Mouse (Mus musculus) liver, postnatal 0 days (tissue): ENCODE measurements around the gene Ccdc32. TPM values are rescaled to one million over a fixed set of nuclear protein-coding genes. Genes with fewer than 3 reads are reported as not detected.

ENCODE experiments used
- ATAC-seq: fragments of 200-750 bp; cut with Nextera tagmentation; 2 replicates; pipeline ENCODE4 v1.8.0; 2017; ENCODE audit warnings: mild to moderate bottlenecking, moderate library complexity
- DNase-seq: peaks from one replicate; pipeline ENCODE4 v3.0.0-alpha.2; 2016
- H3K27ac ChIP-seq: fragments of 300-500 bp; sonication (generic); 2 replicates; pipeline ENCODE4 v1.5.1; 2014; ENCODE audit warnings: antibody characterized with exemption, moderate library complexity, mild to moderate bottlenecking, low read depth
- H3K27me3 ChIP-seq: fragments of 300-500 bp; sonication (generic); 2 replicates; pipeline ENCODE4 v1.6.1; 2014; ENCODE audit warnings: low read length, control low read depth, mixed read lengths; ENCODE audit not compliant: insufficient read depth
- H3K36me3 ChIP-seq: fragments of 300-500 bp; sonication (generic); replicated peaks from 2 replicates; pipeline ENCODE4 v1.6.1; 2014; ENCODE audit warnings: mild to moderate bottlenecking, control low read depth, low read length, moderate library complexity, mixed read lengths; ENCODE audit not compliant: insufficient read depth
- H3K4me1 ChIP-seq: fragments of 300-500 bp; sonication (generic); 2 replicates; pipeline ENCODE4 v1.6.1; 2014; ENCODE audit warnings: antibody characterized with exemption, mild to moderate bottlenecking, control low read depth; ENCODE audit not compliant: insufficient read depth
- H3K4me2 ChIP-seq: fragments of 300-500 bp; sonication (generic); 2 replicates; pipeline ENCODE4 v1.6.1; 2014; ENCODE audit warnings: low read depth, mild to moderate bottlenecking, low read length, moderate library complexity, mixed read lengths
- H3K4me3 ChIP-seq: fragments of 300-500 bp; sonication (generic); 2 replicates; pipeline ENCODE4 v1.5.1; 2014; ENCODE audit warnings: low read depth, low read length
- H3K9ac ChIP-seq: fragments of 300-500 bp; sonication (generic); replicated peaks from 2 replicates; pipeline ENCODE4 v1.6.1; 2014; ENCODE audit warnings: mild to moderate bottlenecking, moderate library complexity
- H3K9me3 ChIP-seq: fragments of 300-500 bp; sonication (generic); 2 replicates; pipeline ENCODE4 v1.6.1; 2016; ENCODE audit warnings: mild to moderate bottlenecking, control low read depth, low read length, mixed read lengths
- CTCF ChIP-seq: sonication (generic); IDR thresholded peaks from 2 replicates; pipeline ENCODE4 v1.5.1; 2016; ENCODE audit warnings: antibody characterized with exemption, low read depth
- EP300 ChIP-seq: IDR thresholded peaks from 2 replicates; pipeline ENCODE4 v1.6.1; 2016; ENCODE audit warnings: antibody characterized with exemption, low read depth, mild to moderate bottlenecking
- WGBS: fragments of 180-500 bp; shearing (Covaris S2); extraction: QIAGEN DNeasy Blood & Tissue Kit; methylation state at CpG from one replicate; pipeline ENCODE4 v1.1.7; 2014; ENCODE audit not compliant: insufficient replicate concordance; 5-methylcytosine and 5-hydroxymethylcytosine counted together
- polyA plus RNA-seq: library from polyadenylated mRNA; unstranded; fragments of >200 nt; fragmentation: Nextera tagmentation; extraction: Ambion mirVana; gene quantifications from 2 replicates; pipeline ENCODE4 v1.2.1, GENCODE M21; 2015

Ccdc32 gene
- polyA plus RNA-seq, 1 experiment from 2014 or later = 12.8 TPM

GRCm38 (mm10) chr2:118999025-118999639 lies 30.1 kb downstream of the Ccdc32 start:
- Histone ChIP-seq H3K4me3 (no peak overlapping the region), H3K27me3 (peaks cover 14% of the 10 kb centered on the region; the same call in 1 of the 2 replicates), H3K36me3 (no peaks in the 10 kb centered on the region), H3K9me3 (no peaks in the 10 kb centered on the region), H3K4me1 (no peaks in the 10 kb centered on the region), H3K9ac (no peak overlapping the region), H3K27ac (no peak overlapping the region), H3K4me2 (no peak overlapping the region)
- ATAC-seq (no peak), DNase-seq (no peak)
- TF ChIP-seq CTCF = no peak
- no peak for TF ChIP-seq EP300
- 70% methylated on average over 3 of the region's 3 CpGs for WGBS

- H3K4me1 ChIP-seq = no peaks in the 10 kb centered on the region
- 56% methylated on average over 6 of the region's 6 CpGs for WGBS
- no peaks in the 10 kb centered on the region for H3K9me3 ChIP-seq
- H3K36me3 ChIP-seq = no peaks in the 10 kb centered on the region
- no peak for TF ChIP-seq CTCF
- no peak for TF ChIP-seq EP300
- peaks cover 14% of the 10 kb centered on the region; the same call in 1 of the 2 replicates for H3K27me3 ChIP-seq
- no peak overlapping the region for H3K4me2 ChIP-seq
- H3K27ac ChIP-seq = no peak overlapping the region
- DNase-seq (no peak), ATAC-seq (no peak)
- no peak overlapping the region for H3K4me3 ChIP-seq
- no peak overlapping the region for H3K9ac ChIP-seq
Observed at GRCm38 (mm10) chr2:118998115-118998866, 30.9 kb downstream of the Ccdc32 start.

GRCm38 (mm10) chr2:118996798-118997105 lies 32.4 kb downstream of the Ccdc32 start:
- H3K27me3 ChIP-seq = peaks cover 14% of the 10 kb centered on the region; the same call in 1 of the 2 replicates
- TF ChIP-seq CTCF = no peak
- no peak for TF ChIP-seq EP300
- no peak overlapping the region for H3K4me2 ChIP-seq
- no peaks in the 10 kb centered on the region for H3K36me3 ChIP-seq
- no peak overlapping the region for H3K9ac ChIP-seq
- no peaks in the 10 kb centered on the region for H3K9me3 ChIP-seq
- DNase-seq = no peak
- no peak overlapping the region for H3K4me3 ChIP-seq
- no peak for ATAC-seq
- WGBS = 62% methylated on average over 1 of the region's 1 CpGs
- H3K27ac ChIP-seq = no peak overlapping the region
- H3K4me1 ChIP-seq = no peaks in the 10 kb centered on the region

GRCm38 (mm10) chr2:118995919-118996797 lies 33.0 kb downstream of the Ccdc32 start:
- no peak overlapping the region for H3K4me3 ChIP-seq
- H3K27me3 ChIP-seq = peaks cover 14% of the 10 kb centered on the region; the same call in 1 of the 2 replicates
- no peaks in the 10 kb centered on the region for H3K9me3 ChIP-seq
- 46% methylated on average over 16 of the region's 16 CpGs for WGBS
- TF ChIP-seq CTCF (no peak), EP300 (no peak)
- no peak for DNase-seq
- no peak overlapping the region for H3K27ac ChIP-seq
- no peaks in the 10 kb centered on the region for H3K36me3 ChIP-seq
- H3K4me1 ChIP-seq = no peaks in the 10 kb centered on the region
- H3K9ac ChIP-seq = no peak overlapping the region
- no peak for ATAC-seq
- H3K4me2 ChIP-seq = no peak overlapping the region

- no peak for ATAC-seq
- Histone ChIP-seq H3K4me2 (no peak overlapping the region), H3K4me3 (no peak overlapping the region), H3K27me3 (peaks cover 14% of the 10 kb centered on the region; the same call in 1 of the 2 replicates), H3K36me3 (no peaks in the 10 kb centered on the region), H3K27ac (no peak overlapping the region), H3K9me3 (no peaks in the 10 kb centered on the region), H3K9ac (no peak overlapping the region), H3K4me1 (no peaks in the 10 kb centered on the region)
- TF ChIP-seq EP300 (no peak), CTCF (no peak)
- WGBS = 58% methylated on average over 5 of the region's 5 CpGs
- no peak for DNase-seq
Observed at GRCm38 (mm10) chr2:118995490-118995889, 33.7 kb downstream of the Ccdc32 start.

GRCm38 (mm10) chr2:118983812-118984211 lies 45.4 kb downstream of the Ccdc32 start:
- H3K27me3 ChIP-seq = no peaks in the 10 kb centered on the region
- H3K4me2 ChIP-seq = no peak overlapping the region
- no peak for ATAC-seq
- no peak overlapping the region for H3K9ac ChIP-seq
- H3K4me3 ChIP-seq = no peak overlapping the region
- WGBS = 70% methylated on average over 8 of the region's 8 CpGs
- H3K27ac ChIP-seq = no peak overlapping the region
- no peak for DNase-seq
- TF ChIP-seq EP300 (no peak), CTCF (no peak)
- H3K36me3 ChIP-seq = no peaks in the 10 kb centered on the region
- no peaks in the 10 kb centered on the region for H3K4me1 ChIP-seq
- no peaks in the 10 kb centered on the region for H3K9me3 ChIP-seq
